Comparison of ENCODE assay signal across 8 mouse cellular contexts in the genomic region with DNA sequence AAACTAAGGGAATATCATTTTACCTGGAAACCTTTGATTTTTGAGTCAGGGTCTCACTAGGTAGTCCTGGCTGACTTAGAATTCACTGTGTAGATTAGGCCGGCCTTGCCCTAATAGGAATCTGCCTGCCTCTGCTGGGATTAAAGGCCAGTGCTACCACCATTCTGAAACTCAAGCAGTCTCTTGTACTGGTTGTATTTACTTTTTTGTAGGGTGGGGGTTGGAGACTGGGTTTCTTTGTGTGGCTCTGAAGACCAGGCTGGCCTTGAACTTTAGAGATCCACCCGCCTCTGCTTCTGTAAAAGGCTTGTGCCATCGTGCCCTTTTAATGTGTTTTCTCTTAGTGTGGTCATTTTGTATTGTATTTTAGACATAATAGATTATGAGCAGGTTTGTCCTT. TPM values are rescaled to one million over a fixed set of nuclear protein-coding genes. Genes with fewer than 3 reads are reported as not detected.
DNase-seq lines count a peak whose midpoint lies in the region; ATAC-seq and TF ChIP-seq lines count a peak whose summit lies in the region.

No protein-coding gene starts in this region.

- ATAC-seq in forebrain, embryonic 16.5 days: no peak
- no peak for ATAC-seq in liver, embryonic 15.5 days (ENCODE audit: insufficient read depth)

- TF ChIP-seq CTCF in gastrocnemius, adult 2 months (IDR thresholded peaks at IDR 0.05): no peak
- TF ChIP-seq CTCF in E14TG2a.4 (conservative IDR thresholded peaks at IDR 0.05; ENCODE audit: low read length): no peak

- peak overlapping the region; percentile 56 for H3K4me2 ChIP-seq in forebrain, embryonic 16.5 days (ENCODE audit: low read length)
- peak overlapping the region; percentile 71 for H3K4me2 ChIP-seq in liver, embryonic 15.5 days

- H3K9ac ChIP-seq in forebrain, embryonic 16.5 days (replicated peaks; ENCODE audit: low read depth, low read length): no peak overlapping the region
- H3K9ac ChIP-seq in liver, embryonic 15.5 days: peak overlapping the region; percentile 49

- WGBS in forebrain, embryonic 16.5 days: 57% methylated on average over 3 of the region's 3 CpGs
- WGBS in liver, embryonic 15.5 days (ENCODE audit: insufficient replicate concordance): 35% methylated on average over 3 of the region's 3 CpGs

- no peaks in the 10 kb centered on the region for H3K9me3 ChIP-seq in E14TG2a.4 (ENCODE audit: low read length)
- H3K9me3 ChIP-seq in forebrain, embryonic 16.5 days (ENCODE audit: control insufficient read depth, low read length): no peaks in the 10 kb centered on the region
- no peaks in the 10 kb centered on the region for H3K9me3 ChIP-seq in liver, embryonic 15.5 days (replicated peaks)

- H3K4me1 ChIP-seq in E14TG2a.4 (replicated peaks; ENCODE audit: low read depth, low read length): peaks cover 41% of the 10 kb centered on the region
- peaks cover 16% of the 10 kb centered on the region for H3K4me1 ChIP-seq in forebrain, embryonic 16.5 days (replicated peaks; ENCODE audit: control insufficient read depth, insufficient read depth, low read length)
- peaks cover 41% of the 10 kb centered on the region for H3K4me1 ChIP-seq in liver, embryonic 15.5 days (replicated peaks)

- no peaks in the 10 kb centered on the region for H3K27me3 ChIP-seq in E14TG2a.4 (ENCODE audit: insufficient read depth, low read length)
- H3K27me3 ChIP-seq in forebrain, embryonic 16.5 days (replicated peaks; ENCODE audit: control insufficient read depth, insufficient read depth, low read length): no peaks in the 10 kb centered on the region
- no peaks in the 10 kb centered on the region for H3K27me3 ChIP-seq in liver, embryonic 15.5 days

- peak overlapping the region; percentile 75 for H3K4me3 ChIP-seq in gastrocnemius, adult 2 months
- H3K4me3 ChIP-seq in E14TG2a.4 (replicated peaks; ENCODE audit: low read length): peak overlapping the region; percentile 94
- H3K4me3 ChIP-seq in forebrain, embryonic 16.5 days (replicated peaks; ENCODE audit: low read length): peak overlapping the region; percentile 31
- peak overlapping the region; percentile 83 for H3K4me3 ChIP-seq in liver, embryonic 15.5 days (replicated peaks)

- peak overlapping the region; percentile 100; the same call in 1 of the 2 replicates for H3K27ac ChIP-seq in gastrocnemius, adult 2 months
- no peak overlapping the region for H3K27ac ChIP-seq in forebrain, embryonic 16.5 days (ENCODE audit: low read length)
- H3K27ac ChIP-seq in liver, embryonic 15.5 days (replicated peaks): peak overlapping the region; percentile 7; the same call in 1 of the 2 replicates

- no peak for DNase-seq in gastrocnemius, adult 2 months
- DNase-seq in gastrocnemius, adult 8-10 months (ENCODE audit: low spot score in 2 of 2): no peak
- no peak for DNase-seq in urinary bladder, postnatal 36 days (ENCODE audit: low spot score in 2 of 2)
- DNase-seq in right cerebral cortex, adult 2 months (ENCODE audit: low spot score in 2 of 2): no peak
- DNase-seq in left cerebral cortex, postnatal 4 days: no peak

- H3K36me3 ChIP-seq in E14TG2a.4 (ENCODE audit: insufficient read depth, low read length): peaks cover 47% of the 10 kb centered on the region
- peaks cover 7% of the 10 kb centered on the region for H3K36me3 ChIP-seq in forebrain, embryonic 16.5 days (ENCODE audit: control insufficient read depth, insufficient read depth)
- H3K36me3 ChIP-seq in liver, embryonic 15.5 days (replicated peaks): peaks cover 28% of the 10 kb centered on the region

- intact Hi-C loops in gastrocnemius, adult 2 months (cut with DNase I): loop anchor here (5.0 kb wide), 2 partner anchors 38 to 78 kb away; a partner anchor contains a TSS
- intact Hi-C loops in left cerebral cortex, postnatal 4 days (cut with DNase I): no loop called here

RNA-seq across cellular contexts. Expression of a gene that starts 1.9 kb away (rescaled TPM):
- 100 to 1,000 TPM; 113 to 116 TPM for total RNA-seq in gastrocnemius, adult 2 months (2021)
- total RNA-seq in gastrocnemius, adult 8-10 months (2022): 100 to 1,000 TPM in 2 of 4 experiments, 10 to 100 TPM in 2; 86.2 to 107 (median 101) TPM
- polyA plus RNA-seq in forebrain, embryonic 16.5 days (2015; fragmentation: Nextera tagmentation; extraction: Ambion mirVana): 129 and 134 TPM in 2 replicates
- 36.7 and 39.5 TPM in 2 replicates for polyA plus RNA-seq in liver, embryonic 15.5 days (2015; fragmentation: Nextera tagmentation; extraction: Ambion mirVana)
- 100 to 1,000 TPM; 252 to 257 TPM for total RNA-seq in left cerebral cortex, postnatal 4 days (2021)

RNA-seq across cellular contexts. Expression of a gene that starts 2.5 kb away (rescaled TPM):
- 10 to 100 TPM; 58.4 to 66.2 TPM for total RNA-seq in gastrocnemius, adult 2 months (2021)
- 10 to 100 TPM; 59.7 to 64.2 (median 61.5) TPM for total RNA-seq in gastrocnemius, adult 8-10 months (2022)
- 71.7 and 81.4 TPM in 2 replicates for polyA plus RNA-seq in forebrain, embryonic 16.5 days (2015; fragmentation: Nextera tagmentation; extraction: Ambion mirVana)
- 57.4 and 65.8 TPM in 2 replicates for polyA plus RNA-seq in liver, embryonic 15.5 days (2015; fragmentation: Nextera tagmentation; extraction: Ambion mirVana)
- total RNA-seq in left cerebral cortex, postnatal 4 days (2021): 10 to 100 TPM; 58.8 to 60.1 TPM

RNA-seq across cellular contexts. Expression of a gene that starts 30.4 kb away (rescaled TPM):
- total RNA-seq in gastrocnemius, adult 2 months (2021): 10 to 100 TPM; 15.8 to 21.8 TPM
- total RNA-seq in gastrocnemius, adult 8-10 months (2022): 10 to 100 TPM; 17.2 to 20.8 (median 19.4) TPM
- polyA plus RNA-seq in forebrain, embryonic 16.5 days (2015; fragmentation: Nextera tagmentation; extraction: Ambion mirVana): 6.9 and 8.5 TPM in 2 replicates
- polyA plus RNA-seq in liver, embryonic 15.5 days (2015; fragmentation: Nextera tagmentation; extraction: Ambion mirVana): 1.7 and 2.1 TPM in 2 replicates
- 1 to 10 TPM; 1.8 to 2.8 TPM for total RNA-seq in left cerebral cortex, postnatal 4 days (2021)

RNA-seq across cellular contexts. Expression of a gene that starts 39.3 kb away (rescaled TPM):
- 1 to 10 TPM in 1 of 2 experiments, under 1 TPM in 1; 0.92 to 1.6 TPM for total RNA-seq in gastrocnemius, adult 2 months (2021)
- 1 to 10 TPM in 1 of 4 experiments, under 1 TPM in 3; 0.49 to 1.0 (median 0.60) TPM for total RNA-seq in gastrocnemius, adult 8-10 months (2022)
- polyA plus RNA-seq in forebrain, embryonic 16.5 days (2015; fragmentation: Nextera tagmentation; extraction: Ambion mirVana): 19.8 and 23.8 TPM in 2 replicates
- 32.8 and 34.7 TPM in 2 replicates for polyA plus RNA-seq in liver, embryonic 15.5 days (2015; fragmentation: Nextera tagmentation; extraction: Ambion mirVana)
- total RNA-seq in left cerebral cortex, postnatal 4 days (2021): 10 to 100 TPM; 32.8 to 37.1 TPM

RNA-seq across cellular contexts. Expression of a gene that starts 51.6 kb away (rescaled TPM):
- 10 to 100 TPM; 16.0 to 17.7 TPM for total RNA-seq in gastrocnemius, adult 2 months (2021)
- 10 to 100 TPM; 12.0 to 14.8 (median 13.2) TPM for total RNA-seq in gastrocnemius, adult 8-10 months (2022)
- 93.8 and 101 TPM in 2 replicates for polyA plus RNA-seq in forebrain, embryonic 16.5 days (2015; fragmentation: Nextera tagmentation; extraction: Ambion mirVana)
- 6.8 and 7.4 TPM in 2 replicates for polyA plus RNA-seq in liver, embryonic 15.5 days (2015; fragmentation: Nextera tagmentation; extraction: Ambion mirVana)
- 10 to 100 TPM; 76.3 to 77.4 TPM for total RNA-seq in left cerebral cortex, postnatal 4 days (2021)

Comparison
In these comparisons a context has a peak if more than half of its experiments do, and no peak if none do; other contexts are left out.
1. H3K4me3 ChIP-seq: peak in every context shown above with its lines; median percentile 94 in E14TG2a.4; 83 in liver, embryonic 15.5 days; 75 in gastrocnemius, adult 2 months; 31 in forebrain, embryonic 16.5 days.
2. RNA of a gene that starts 30.4 kb away (total RNA-seq): 15.8 to 21.8 TPM in gastrocnemius, adult 2 months and 17.2 to 20.8 TPM in gastrocnemius, adult 8-10 months; 1.8 to 2.8 TPM in left cerebral cortex, postnatal 4 days; every median in the first group is over 4 times any median in the second.